Mouse (Mus musculus) inflammation-experienced regulatory T-cells, adult 6 months (primary cell): Measurements from ENCODE around the gene Reln. TPM values are rescaled to one million over a fixed set of nuclear protein-coding genes. Genes with fewer than 3 reads are reported as not detected.

Experiments used
- ATAC-seq: one replicate; pipeline ENCODE4 v1.8.0; 2017
- polyA plus RNA-seq, 3 experiments: library from polyadenylated mRNA; unstranded; fragments of 100-300 nt; shearing (Covaris generic); gene quantifications; one replicate each; pipeline ENCODE4 v1.2.1; 2017

The Reln gene
- polyA plus RNA-seq, 3 experiments from 2014 or later = 0.09 TPM; not detected in 2

DNA sequence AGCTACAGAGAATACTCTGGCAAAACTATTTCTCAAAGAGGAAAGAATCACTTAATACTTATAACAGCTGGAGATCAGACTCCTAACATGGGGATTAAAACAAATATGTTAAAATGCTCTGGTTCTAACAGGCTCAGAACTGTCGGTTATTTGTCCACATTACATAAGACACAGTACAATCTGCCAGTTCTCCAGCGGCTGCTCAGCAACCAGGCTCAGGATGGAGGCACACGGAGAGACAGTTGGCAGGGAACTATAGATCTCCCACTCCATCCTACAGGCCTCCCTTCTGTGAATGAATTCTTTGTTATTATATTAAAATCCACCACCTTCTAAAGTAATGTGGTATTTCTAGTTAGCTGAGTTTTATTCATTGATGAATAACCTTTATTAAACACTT, 37.4 kb downstream of the Reln start:
- ATAC-seq = no peak

DNA sequence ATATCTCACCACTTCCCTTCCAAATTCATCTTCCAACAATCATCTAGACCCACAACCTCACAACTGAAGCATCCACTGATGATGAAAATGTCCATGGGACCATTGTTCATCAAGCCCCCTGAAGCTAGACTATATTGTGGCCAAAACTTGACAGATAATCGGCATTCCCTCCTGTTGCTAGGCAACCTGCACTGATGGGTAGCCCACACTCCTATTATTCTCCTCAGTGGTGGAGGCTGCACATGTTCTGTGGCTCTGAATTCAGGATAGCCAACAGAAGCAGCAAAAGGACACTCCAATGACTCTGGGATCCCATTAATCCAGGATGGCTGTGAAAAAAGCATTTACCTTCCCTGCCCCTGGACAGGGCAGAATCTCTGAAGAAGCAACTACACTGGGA, 40.8 kb downstream of the Reln start:
- ATAC-seq = no peak

GRCm38 (mm10) chr5:22302309-22302708, 42.2 kb downstream of the Reln start:
- ATAC-seq = no peak

- no peak for ATAC-seq
Observed at GRCm38 (mm10) chr5:22300788-22301187, 43.7 kb downstream of the Reln start.

- ATAC-seq = no peak
Observed at GRCm38 (mm10) chr5:22300046-22300445, 44.5 kb downstream of the Reln start.

DNA sequence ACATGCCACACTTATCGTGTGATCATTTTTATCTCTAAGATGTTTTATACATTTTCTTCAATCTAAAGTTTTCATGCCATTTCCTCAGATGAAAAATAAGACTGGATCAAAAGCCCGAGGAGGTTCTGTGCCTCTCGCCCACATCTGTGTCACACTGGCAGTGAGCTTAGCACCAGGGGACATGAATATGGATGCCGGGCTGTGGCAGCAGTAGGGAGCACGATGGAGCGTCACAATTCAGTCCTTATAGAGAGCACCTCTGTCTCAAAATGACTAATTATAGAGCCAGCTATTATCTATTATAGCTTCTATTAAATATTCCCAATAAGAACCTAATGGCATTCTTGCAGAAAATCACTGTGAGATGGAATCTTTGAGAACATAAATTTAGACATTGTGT, 49.3 kb downstream of the Reln start:
- ATAC-seq = no peak

- ATAC-seq = no peak
Observed at GRCm38 (mm10) chr5:22291409-22291808, 53.1 kb downstream of the Reln start.

- ATAC-seq = no peak
Observed at GRCm38 (mm10) chr5:22285396-22285795, 59.1 kb downstream of the Reln start.

DNA sequence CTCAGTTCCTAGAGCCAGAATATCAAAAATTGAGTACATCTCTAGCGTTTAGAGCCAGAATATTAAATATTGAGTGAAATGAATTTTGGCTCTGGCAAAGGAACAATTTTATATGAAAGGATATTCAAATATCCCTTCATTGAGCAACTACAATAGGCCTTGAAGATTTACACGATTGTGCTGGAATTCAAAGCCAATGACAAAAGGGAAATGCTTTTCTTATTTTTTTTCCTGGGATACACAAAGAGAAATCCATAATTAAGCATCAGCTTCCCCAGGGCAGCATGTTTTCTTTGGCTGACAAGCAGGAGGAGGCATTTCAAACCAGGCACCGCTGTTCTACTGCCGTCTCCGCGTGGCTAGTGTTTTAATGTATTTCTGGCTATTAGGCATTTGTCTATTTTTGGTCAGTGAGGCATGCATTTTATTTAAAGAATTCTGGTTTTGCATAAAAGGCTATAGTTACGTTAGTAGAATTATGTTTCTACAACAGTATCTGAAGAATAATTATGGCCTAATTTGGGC, 62.3 kb downstream of the Reln start:
- ATAC-seq = no peak

GRCm38 (mm10) chr5:22280534-22281164, 63.9 kb downstream of the Reln start:
- ATAC-seq = no peak

DNA sequence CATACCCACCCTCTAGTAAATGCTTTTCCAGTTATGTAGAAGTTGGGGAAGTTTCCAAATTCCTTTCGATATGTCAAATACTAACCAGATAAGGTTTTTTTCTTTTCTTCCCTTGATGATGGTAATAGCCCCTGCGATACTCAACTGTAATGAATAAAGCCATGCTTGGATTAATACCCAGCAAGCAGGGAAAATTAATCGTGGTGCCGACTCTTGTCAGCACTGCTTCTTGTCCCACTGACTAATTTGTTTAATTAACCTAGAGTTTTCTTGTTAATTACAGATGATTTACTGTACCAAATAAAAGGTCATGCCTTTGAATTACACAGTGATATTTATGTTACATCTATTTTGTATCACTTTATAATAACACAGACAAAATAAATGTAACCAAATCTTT, 65.3 kb downstream of the Reln start:
- ATAC-seq = no peak

DNA sequence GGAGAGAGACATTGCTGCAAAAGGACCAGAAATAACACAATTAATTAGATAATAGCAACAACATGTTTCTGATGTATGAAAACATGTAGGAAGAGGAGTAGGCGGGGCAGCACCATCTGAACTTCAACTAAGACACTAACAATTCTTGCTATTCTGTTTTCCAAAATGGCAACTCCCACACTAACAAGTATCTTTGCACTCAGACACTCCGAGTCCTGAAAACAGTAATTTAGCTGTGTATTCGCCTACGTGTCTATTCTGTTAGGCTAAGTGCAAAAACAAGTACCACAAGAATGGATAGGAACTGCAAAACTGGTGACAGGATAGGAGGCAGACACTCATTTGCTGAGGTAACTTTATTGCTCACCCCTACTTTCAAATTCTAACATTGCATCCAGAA, 70.4 kb downstream of the Reln start:
- ATAC-seq = no peak

- no peak for ATAC-seq
Observed at GRCm38 (mm10) chr5:22266489-22267301, 77.8 kb downstream of the Reln start.

GRCm38 (mm10) chr5:22262351-22262765, 82.1 kb downstream of the Reln start:
- ATAC-seq = no peak

- ATAC-seq = no peak
Observed at GRCm38 (mm10) chr5:22255346-22255745, 89.2 kb downstream of the Reln start.

- no peak for ATAC-seq
Observed at GRCm38 (mm10) chr5:22253910-22254309, 90.6 kb downstream of the Reln start.

- no peak for ATAC-seq
Observed at GRCm38 (mm10) chr5:22253318-22253717, 91.2 kb downstream of the Reln start.

DNA sequence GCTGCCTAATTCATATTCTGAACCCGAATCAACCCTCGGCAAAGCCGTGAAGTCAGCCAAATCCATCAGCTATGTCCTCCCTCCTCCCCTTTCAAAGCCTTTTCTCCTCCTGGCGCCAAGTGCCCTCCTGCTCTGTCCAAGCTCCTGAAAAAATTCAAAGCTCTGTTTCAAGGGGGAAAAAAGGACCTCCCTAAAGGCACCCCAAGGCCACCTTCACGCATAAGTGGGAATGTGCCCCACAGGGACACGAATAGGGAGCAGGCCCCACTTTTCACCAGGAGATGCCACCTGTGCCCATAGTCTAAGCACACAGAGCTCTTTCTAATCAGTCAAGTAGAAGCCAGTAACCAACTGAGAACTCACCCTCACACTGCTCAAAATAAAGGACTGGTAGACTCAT, 96.7 kb downstream of the Reln start:
- no peak for ATAC-seq

GRCm38 (mm10) chr5:22245056-22245455, 99.4 kb downstream of the Reln start:
- no peak for ATAC-seq

DNA sequence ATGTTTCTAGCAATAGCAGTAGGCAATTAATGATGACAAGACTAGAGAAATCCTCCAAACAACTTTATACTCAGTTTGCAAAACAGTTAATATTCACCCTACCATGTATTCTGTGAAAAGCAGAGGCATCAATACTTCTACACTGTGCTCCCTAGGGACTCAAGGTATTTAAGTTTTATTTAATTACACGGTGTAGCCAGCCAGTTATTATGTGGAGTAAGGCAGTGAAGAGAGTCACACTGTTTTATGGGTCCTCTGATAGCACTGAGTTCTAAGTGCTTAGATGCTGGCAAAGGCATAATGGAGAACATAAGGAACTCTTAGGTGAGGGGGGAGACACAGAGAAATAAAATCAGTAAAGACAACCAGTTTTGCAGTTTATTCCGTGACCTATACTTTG, 101.0 kb downstream of the Reln start:
- ATAC-seq = no peak

DNA sequence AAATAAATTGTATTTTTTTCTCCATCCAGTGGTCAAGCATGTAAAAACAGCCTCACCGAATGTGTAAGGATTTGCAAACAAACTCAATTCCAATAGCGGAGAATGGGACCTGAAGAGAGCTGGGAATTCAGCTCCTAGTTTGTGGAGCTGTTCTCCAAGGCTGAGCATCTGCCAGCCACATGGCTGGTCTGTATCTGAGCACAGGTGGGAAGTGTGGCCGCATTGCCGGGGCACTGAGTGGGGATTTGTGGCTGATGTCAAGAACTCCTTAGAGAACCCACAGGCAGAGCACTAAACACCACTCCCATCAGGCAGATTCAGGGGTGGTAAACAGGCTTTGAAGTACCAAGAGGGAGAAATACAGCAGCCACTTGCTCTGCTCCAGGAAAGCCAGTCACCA, 102.9 kb downstream of the Reln start:
- ATAC-seq = no peak

- ATAC-seq = no peak
Observed at GRCm38 (mm10) chr5:22236801-22237200, 107.7 kb downstream of the Reln start.

GRCm38 (mm10) chr5:22224515-22224914, 120.0 kb downstream of the Reln start:
- no peak for ATAC-seq

GRCm38 (mm10) chr5:22223940-22224339, 120.6 kb downstream of the Reln start:
- no peak for ATAC-seq
